Comparison of ENCODE assay signal across 11 mouse cellular contexts in the genomic region with DNA sequence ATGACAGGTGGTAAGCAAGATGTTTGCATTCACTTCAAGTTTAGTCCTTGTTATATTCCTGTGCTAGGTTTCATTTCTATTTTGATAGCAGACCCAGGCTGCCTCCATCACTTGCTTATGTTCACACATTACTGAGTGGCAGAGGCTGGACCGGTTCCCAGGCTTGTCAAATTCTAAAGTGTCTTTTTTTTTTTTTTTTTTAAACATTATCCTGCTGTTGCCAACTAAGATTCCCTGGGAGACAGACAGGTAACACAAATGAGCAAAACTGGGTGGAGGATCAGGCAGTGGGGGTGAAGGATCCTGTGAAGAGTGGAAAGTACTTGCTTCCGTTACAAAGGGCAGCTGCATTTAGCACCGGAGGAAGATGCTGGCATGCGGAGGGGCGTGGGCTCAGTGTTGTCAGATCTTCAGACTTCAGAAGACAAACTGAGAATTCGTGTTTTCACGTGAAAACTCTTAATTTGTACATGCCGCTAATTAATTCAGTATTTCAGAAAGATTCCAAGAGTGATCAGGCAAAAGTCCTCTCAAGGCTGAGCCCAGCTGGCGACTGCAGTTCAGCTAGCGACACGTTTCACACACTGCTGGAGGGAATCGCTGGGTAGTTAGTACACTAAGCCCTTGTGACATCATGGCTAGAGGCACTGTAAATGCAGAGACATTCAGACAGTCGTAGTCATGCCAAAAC.
DNase-seq lines count a peak whose midpoint lies in the region; ATAC-seq and TF ChIP-seq lines count a peak whose summit lies in the region.
"Had no signal": no experiment of that assay in that cellular context is flagged by ENCODE, and none has a peak within 500 bp of the region (broad histone marks: within the 10 kb centered on the region; RNA-seq: fewer than 3 reads in every experiment).

No protein-coding gene starts in this region.

- H3K36me3 ChIP-seq in hindbrain, embryonic 11.5 days (ENCODE audit: control insufficient read depth, insufficient read depth, low read length) = no peaks in the 10 kb centered on the region
- no peaks in the 10 kb centered on the region for H3K36me3 ChIP-seq in hindbrain, embryonic 12.5 days
- no peaks in the 10 kb centered on the region for H3K36me3 ChIP-seq in intestine, postnatal 0 days (ENCODE audit: control insufficient read depth, insufficient read depth)
- H3K36me3 ChIP-seq: embryonic facial prominence, embryonic 13.5 days had no signal

- TF ChIP-seq CTCF in intestine, postnatal 0 days (IDR thresholded peaks at IDR 0.05; ENCODE audit: low read depth) = no peak

- no peaks in the 10 kb centered on the region for H3K27me3 ChIP-seq in hindbrain, embryonic 11.5 days (ENCODE audit: control insufficient read depth, insufficient read depth, low read length)
- H3K27me3 ChIP-seq in hindbrain, embryonic 12.5 days = no peaks in the 10 kb centered on the region
- H3K27me3 ChIP-seq in intestine, postnatal 0 days (replicated peaks; ENCODE audit: control insufficient read depth, insufficient read depth, low read length) = no peaks in the 10 kb centered on the region
- H3K27me3 ChIP-seq: embryonic facial prominence, embryonic 13.5 days had no signal

- no peaks in the 10 kb centered on the region for H3K4me1 ChIP-seq in hindbrain, embryonic 11.5 days (replicated peaks; ENCODE audit: control insufficient read depth, insufficient read depth, low read length)
- no peaks in the 10 kb centered on the region for H3K4me1 ChIP-seq in hindbrain, embryonic 12.5 days
- no peaks in the 10 kb centered on the region for H3K4me1 ChIP-seq in intestine, postnatal 0 days (replicated peaks; ENCODE audit: control insufficient read depth, insufficient read depth, low read length)

- ATAC-seq in hindbrain, embryonic 11.5 days (ENCODE audit: low FRiP score) = peak; percentile 51; the same call in 1 of the 2 replicates
- no peak for ATAC-seq in hindbrain, embryonic 12.5 days (ENCODE audit: low FRiP score)
- ATAC-seq in frontal cortex, adult (ENCODE audit: low TSS enrichment) = peak; percentile 89
- ATAC-seq in intestine, postnatal 0 days = no peak

- H3K4me3 ChIP-seq in hindbrain, embryonic 11.5 days (ENCODE audit: low read depth, low read length) = no peak overlapping the region
- no peak overlapping the region for H3K4me3 ChIP-seq in hindbrain, embryonic 12.5 days
- H3K4me3 ChIP-seq in intestine, postnatal 0 days (ENCODE audit: low read depth, low read length) = no peak overlapping the region
- H3K4me3 ChIP-seq: embryonic facial prominence, embryonic 13.5 days had no signal

- WGBS in hindbrain, embryonic 11.5 days = 33% methylated on average over 13 of the region's 13 CpGs
- 31% methylated on average over 13 of the region's 13 CpGs for WGBS in hindbrain, embryonic 12.5 days
- WGBS in intestine, postnatal 0 days = 44% methylated on average over 13 of the region's 13 CpGs

- no peaks in the 10 kb centered on the region for H3K9me3 ChIP-seq in hindbrain, embryonic 11.5 days (ENCODE audit: control insufficient read depth, low read length)
- no peaks in the 10 kb centered on the region for H3K9me3 ChIP-seq in hindbrain, embryonic 12.5 days (replicated peaks)
- no peaks in the 10 kb centered on the region for H3K9me3 ChIP-seq in intestine, postnatal 0 days (ENCODE audit: control insufficient read depth)
- H3K9me3 ChIP-seq: embryonic facial prominence, embryonic 13.5 days had no signal

- H3K27ac ChIP-seq in hindbrain, embryonic 11.5 days (ENCODE audit: low read depth, low read length) = no peak overlapping the region
- no peak overlapping the region for H3K27ac ChIP-seq in hindbrain, embryonic 12.5 days
- no peak overlapping the region for H3K27ac ChIP-seq in intestine, postnatal 0 days (ENCODE audit: low read depth, low read length)
- H3K27ac ChIP-seq: embryonic facial prominence, embryonic 13.5 days had no signal

- H3K9ac ChIP-seq in hindbrain, embryonic 11.5 days (ENCODE audit: low read depth, low read length) = no peak overlapping the region
- no peak overlapping the region for H3K9ac ChIP-seq in hindbrain, embryonic 12.5 days
- H3K9ac ChIP-seq in intestine, postnatal 0 days (ENCODE audit: low read depth, low read length) = no peak overlapping the region
- H3K9ac ChIP-seq: embryonic facial prominence, embryonic 13.5 days had no signal

- no peak overlapping the region for H3K4me2 ChIP-seq in hindbrain, embryonic 11.5 days (replicated peaks; ENCODE audit: low read depth, low read length)
- no peak overlapping the region; the same call in 1 of the 2 replicates for H3K4me2 ChIP-seq in hindbrain, embryonic 12.5 days (replicated peaks)
- no peak overlapping the region for H3K4me2 ChIP-seq in intestine, postnatal 0 days (replicated peaks; ENCODE audit: low read depth)
- H3K4me2 ChIP-seq: embryonic facial prominence, embryonic 13.5 days; liver, embryonic 11.5 days had no signal

- peak; percentile 2 for DNase-seq in hindbrain, embryonic 11.5 days (ENCODE audit: low spot score)
- peak; percentile 24 for DNase-seq in left cerebral cortex, adult 11 months (ENCODE audit: low spot score)
- peak; percentile 71 for DNase-seq in right cerebral cortex, postnatal 14 days
- no peak for DNase-seq in adrenal gland, postnatal 4 days (ENCODE audit: low spot score in 2 of 2)
- DNase-seq in cerebellum, adult 9-11 months = no peak
- DNase-seq: adrenal gland, adult 8-10 months had no signal

Comparison
In these comparisons a context has a peak if more than half of its experiments do, and no peak if none do; other contexts are left out.
1. ATAC-seq: peak in hindbrain, embryonic 11.5 days (single experiment) and frontal cortex, adult (single experiment); none in hindbrain, embryonic 12.5 days (single experiment) and intestine, postnatal 0 days (single experiment).
2. DNase-seq: peak in hindbrain, embryonic 11.5 days (single experiment), left cerebral cortex, adult 11 months (single experiment) and right cerebral cortex, postnatal 14 days (single experiment); none in adrenal gland, postnatal 4 days (0 of 2) and cerebellum, adult 9-11 months (single experiment).